ENCODE assay signal across 11 mouse cellular contexts in the genomic region with DNA sequence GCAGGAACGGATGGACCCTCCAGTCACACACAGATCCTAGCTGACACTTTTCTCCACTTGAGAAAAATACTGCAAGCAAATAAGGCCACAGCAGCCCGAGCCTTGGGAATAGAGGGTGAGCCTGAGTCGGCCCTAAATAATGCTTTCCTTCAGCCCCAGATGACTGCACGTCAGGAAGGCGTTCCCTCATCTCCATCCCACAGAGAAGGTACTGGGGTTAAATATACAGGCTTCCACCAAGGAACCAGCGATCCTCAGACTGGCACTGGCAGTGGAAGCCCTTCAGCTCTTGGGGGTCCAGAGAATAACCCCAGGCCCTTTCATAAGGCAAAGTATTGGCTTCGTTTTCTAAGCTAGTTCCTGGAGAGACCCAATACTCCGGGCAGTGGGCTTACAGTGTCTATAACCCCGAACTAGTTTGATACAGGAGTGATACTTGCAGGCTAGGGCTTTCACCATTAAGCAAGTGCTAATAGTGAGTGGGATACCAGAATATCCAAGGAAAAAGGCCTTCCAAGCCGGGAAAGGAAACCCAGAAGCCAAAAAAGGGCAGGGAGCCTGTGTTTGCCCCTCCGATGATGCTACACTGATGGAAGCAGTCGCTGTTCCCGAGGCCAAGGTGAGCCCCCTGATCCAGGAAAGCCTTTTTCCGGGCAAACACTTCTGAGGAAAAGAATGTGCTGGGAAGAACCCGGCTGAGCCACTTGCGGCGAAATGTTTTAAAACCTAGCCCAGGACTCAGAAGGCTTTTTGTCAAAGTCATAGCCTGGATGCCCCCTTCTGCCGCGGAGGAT. TPM values are rescaled to one million over a fixed set of nuclear protein-coding genes. Genes with fewer than 3 reads are reported as not detected.
DNase-seq lines count a peak whose midpoint lies in the region; ATAC-seq lines count a peak whose summit lies in the region.
"Had no signal": no experiment of that assay in that cellular context is flagged by ENCODE, and none has a peak within 500 bp of the region (broad histone marks: within the 10 kb centered on the region; RNA-seq: fewer than 3 reads in every experiment).

No protein-coding gene starts in this region.

- peaks cover 78% of the 10 kb centered on the region for H3K27me3 ChIP-seq in hindbrain, embryonic 14.5 days (ENCODE audit: control insufficient read depth, insufficient read depth, low read length)
- peaks cover 100% of the 10 kb centered on the region for H3K27me3 ChIP-seq in midbrain, embryonic 12.5 days

- H3K4me2 ChIP-seq in hindbrain, embryonic 14.5 days (replicated peaks) = peak overlapping the region; percentile 52
- H3K4me2 ChIP-seq in midbrain, embryonic 12.5 days (replicated peaks) = peak overlapping the region; percentile 59

- 2% methylated on average over 19 of the region's 19 CpGs for WGBS in hindbrain, embryonic 14.5 days
- 6% methylated on average over 19 of the region's 19 CpGs for WGBS in midbrain, embryonic 12.5 days

- H3K27ac ChIP-seq in hindbrain, embryonic 14.5 days = peak overlapping the region; percentile 84
- no peak overlapping the region for H3K27ac ChIP-seq in midbrain, embryonic 12.5 days (replicated peaks)

- no peaks in the 10 kb centered on the region for H3K9me3 ChIP-seq in hindbrain, embryonic 14.5 days (ENCODE audit: control insufficient read depth, low read length)
- H3K9me3 ChIP-seq in midbrain, embryonic 12.5 days = no peaks in the 10 kb centered on the region

- no peaks in the 10 kb centered on the region for H3K36me3 ChIP-seq in hindbrain, embryonic 14.5 days (replicated peaks; ENCODE audit: control insufficient read depth, insufficient read depth)
- no peaks in the 10 kb centered on the region for H3K36me3 ChIP-seq in midbrain, embryonic 12.5 days

- peak overlapping the region; percentile 66 for H3K9ac ChIP-seq in hindbrain, embryonic 14.5 days
- peak overlapping the region; percentile 43 for H3K9ac ChIP-seq in midbrain, embryonic 12.5 days (replicated peaks)
- H3K9ac ChIP-seq: lung, embryonic 14.5 days had no signal

- H3K4me1 ChIP-seq in hindbrain, embryonic 14.5 days (replicated peaks; ENCODE audit: control insufficient read depth, insufficient read depth, low read length) = no peaks in the 10 kb centered on the region
- H3K4me1 ChIP-seq in midbrain, embryonic 12.5 days = peaks cover 37% of the 10 kb centered on the region

- DNase-seq in retina, embryonic 14.5 days (ENCODE audit: low spot score) = peak; percentile 18
- no peak for DNase-seq in retina, postnatal 1 day
- no peak for DNase-seq in hindbrain, embryonic 14.5 days (ENCODE audit: low spot score)
- DNase-seq in layer of hippocampus, adult 11-12 months (ENCODE audit: low spot score) = no peak
- DNase-seq in gastrocnemius, postnatal 25 days = no peak
- DNase-seq: adrenal gland, postnatal 36 days; lung, embryonic 14.5 days; spleen, adult 18-20 months had no signal

- no peak for ATAC-seq in hindbrain, embryonic 14.5 days (ENCODE audit: low FRiP score)
- ATAC-seq in midbrain, embryonic 12.5 days (ENCODE audit: low FRiP score, low read depth) = no peak
- ATAC-seq in erythroid progenitor cell, adult 5-6 weeks (replicated peaks; ENCODE audit: low FRiP score, poor library complexity, severe bottlenecking) = no peak
- ATAC-seq: forebrain, embryonic 16.5 days had no signal

- H3K4me3 ChIP-seq in hindbrain, embryonic 14.5 days (replicated peaks; ENCODE audit: low read length) = peak overlapping the region; percentile 30
- peak overlapping the region; percentile 46 for H3K4me3 ChIP-seq in midbrain, embryonic 12.5 days

RNA-seq across cellular contexts. Expression of a gene that starts 4.8 kb away (rescaled TPM):
- 6.7 and 8.7 TPM in 2 replicates for polyA plus RNA-seq in hindbrain, embryonic 14.5 days (2014; fragmentation: Nextera tagmentation; extraction: Ambion mirVana)
- 2.3 and 2.8 TPM in 2 replicates for polyA plus RNA-seq in midbrain, embryonic 12.5 days (2016; fragmentation: Nextera tagmentation; extraction: Ambion mirVana)
- total RNA-seq in erythroid progenitor cell, adult 5-6 weeks (2015; ENCODE audit: low replicate concordance) = not detected in 2 replicates
- not detected in 2 replicates for total RNA-seq in erythroid progenitor cell, adult 5-6 weeks (2017; ENCODE audit: low replicate concordance)
- total RNA-seq in gastrocnemius, postnatal 25 days (2021) = under 1 TPM; 0.05 to 0.24 TPM
- polyA plus RNA-seq: forebrain, embryonic 16.5 days had no signal
